In the genomic region with DNA sequence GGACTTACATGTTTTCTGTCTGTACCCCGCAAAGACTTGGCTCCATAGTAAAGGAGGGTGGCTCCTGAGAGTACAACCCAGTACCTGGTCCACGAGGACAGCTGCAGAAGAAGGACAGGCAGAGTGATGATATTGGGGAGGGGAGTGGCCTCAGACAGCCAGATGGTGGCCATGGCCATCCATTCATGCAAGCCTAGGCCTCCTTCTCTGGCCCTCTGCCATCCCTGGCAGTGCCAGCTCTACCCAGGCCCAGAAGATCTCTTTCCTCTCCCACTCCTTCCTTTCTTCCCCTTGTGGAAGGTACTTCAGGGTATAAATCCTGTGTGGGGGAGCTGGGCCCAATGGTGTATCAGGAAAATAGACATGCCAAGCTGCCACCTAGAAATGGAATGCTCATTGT, we compare ENCODE assay signal across 26 mouse cellular contexts. TPM values are rescaled to one million over a fixed set of nuclear protein-coding genes. Genes with fewer than 3 reads are reported as not detected.
DNase-seq lines count a peak whose midpoint lies in the region; ATAC-seq lines count a peak whose summit lies in the region.
"Had no signal": no experiment of that assay in that cellular context is flagged by ENCODE, and none has a peak within 500 bp of the region (broad histone marks: within the 10 kb centered on the region; RNA-seq: fewer than 3 reads in every experiment).

No protein-coding gene starts in this region.

- no peak overlapping the region for H3K27ac ChIP-seq in neural tube, embryonic 13.5 days (replicated peaks)
- no peak overlapping the region for H3K27ac ChIP-seq in neural tube, embryonic 15.5 days (replicated peaks)
- H3K27ac ChIP-seq: embryonic facial prominence, embryonic 12.5 days; embryonic facial prominence, embryonic 15.5 days; heart, adult 2 months; heart, embryonic 10.5 days; heart, embryonic 13.5 days; hindbrain, embryonic 12.5 days had no signal

- WGBS in neural tube, embryonic 13.5 days: 96% methylated on average over 2 of the region's 2 CpGs
- 84% methylated on average over 2 of the region's 2 CpGs for WGBS in neural tube, embryonic 15.5 days

- no peak overlapping the region for H3K9ac ChIP-seq in neural tube, embryonic 13.5 days
- no peak overlapping the region for H3K9ac ChIP-seq in neural tube, embryonic 15.5 days (replicated peaks)
- H3K9ac ChIP-seq: embryonic facial prominence, embryonic 12.5 days; embryonic facial prominence, embryonic 15.5 days; forebrain, postnatal 0 days; heart, embryonic 13.5 days; hindbrain, embryonic 12.5 days had no signal

- no peaks in the 10 kb centered on the region for H3K27me3 ChIP-seq in neural tube, embryonic 13.5 days
- no peaks in the 10 kb centered on the region for H3K27me3 ChIP-seq in neural tube, embryonic 15.5 days (replicated peaks)
- H3K27me3 ChIP-seq: embryonic facial prominence, embryonic 12.5 days; embryonic facial prominence, embryonic 15.5 days; heart, embryonic 13.5 days; hindbrain, embryonic 12.5 days had no signal

- H3K4me1 ChIP-seq in neural tube, embryonic 13.5 days (replicated peaks): no peaks in the 10 kb centered on the region
- H3K4me1 ChIP-seq in neural tube, embryonic 15.5 days: no peaks in the 10 kb centered on the region
- H3K4me1 ChIP-seq: embryonic facial prominence, embryonic 12.5 days; embryonic facial prominence, embryonic 15.5 days; hindbrain, embryonic 12.5 days had no signal

- H3K36me3 ChIP-seq in neural tube, embryonic 13.5 days: peaks cover 67% of the 10 kb centered on the region
- peaks cover 22% of the 10 kb centered on the region for H3K36me3 ChIP-seq in neural tube, embryonic 15.5 days
- H3K36me3 ChIP-seq: embryonic facial prominence, embryonic 12.5 days; embryonic facial prominence, embryonic 15.5 days; heart, embryonic 10.5 days; heart, embryonic 13.5 days had no signal

- H3K9me3 ChIP-seq in neural tube, embryonic 13.5 days: no peaks in the 10 kb centered on the region
- H3K9me3 ChIP-seq in neural tube, embryonic 15.5 days (replicated peaks): no peaks in the 10 kb centered on the region
- H3K9me3 ChIP-seq: embryonic facial prominence, embryonic 12.5 days; embryonic facial prominence, embryonic 15.5 days; heart, embryonic 10.5 days; heart, embryonic 13.5 days; hindbrain, embryonic 12.5 days had no signal

- no peak overlapping the region for H3K4me3 ChIP-seq in neural tube, embryonic 13.5 days
- no peak overlapping the region for H3K4me3 ChIP-seq in neural tube, embryonic 15.5 days (replicated peaks)
- H3K4me3 ChIP-seq: embryonic facial prominence, embryonic 12.5 days; embryonic facial prominence, embryonic 15.5 days; heart, adult 2 months; heart, embryonic 10.5 days; heart, embryonic 13.5 days; hindbrain, embryonic 12.5 days had no signal

- H3K4me2 ChIP-seq in neural tube, embryonic 13.5 days: no peak overlapping the region
- H3K4me2 ChIP-seq in neural tube, embryonic 15.5 days: no peak overlapping the region
- H3K4me2 ChIP-seq: embryonic facial prominence, embryonic 12.5 days; embryonic facial prominence, embryonic 15.5 days; heart, embryonic 13.5 days; hindbrain, embryonic 12.5 days had no signal

- DNase-seq in cerebellum, postnatal 10 days: peak; percentile 91 to 93
- DNase-seq in cerebellum, adult 11 months: no peak
- DNase-seq in frontal cortex, postnatal 10 days (ENCODE audit: low spot score in 2 of 2): no peak
- DNase-seq in layer of hippocampus, adult 9-11 months: peak; percentile 5
- DNase-seq in layer of hippocampus, adult 8-10 months (ENCODE audit: low spot score in 2 of 2): no peak
- DNase-seq: adrenal gland, postnatal 10 days; adrenal gland, postnatal 36 days; cerebellum, adult 18-20 months; cerebellum, adult 9-11 months; forebrain, postnatal 0 days; gastrocnemius, postnatal 10 days; heart, adult 2 months; heart, postnatal 14 days; heart, postnatal 4 days had no signal

- ATAC-seq in frontal cortex, adult (ENCODE audit: low TSS enrichment): 0 out of 2 replicates have a peak, but pooled peaks have one; percentile 26
- ATAC-seq in neural tube, embryonic 13.5 days (ENCODE audit: low read depth): 0 out of 2 replicates have a peak, but pooled peaks have one; percentile 15
- no peak for ATAC-seq in neural tube, embryonic 15.5 days (ENCODE audit: low FRiP score)
- ATAC-seq: activated CD4-positive, CD25-positive, alpha-beta regulatory T cell, adult 4 months; forebrain, embryonic 14.5 days; forebrain, postnatal 0 days; intestine, postnatal 0 days had no signal

RNA-seq across cellular contexts. Expression of a gene that starts 11.8 kb away (rescaled TPM):
- 10 to 100 TPM; 36.0 to 49.4 (median 43.5) TPM for total RNA-seq in layer of hippocampus, adult 8-10 months (2022)
- 27.6 and 33.4 TPM in 2 replicates for polyA plus RNA-seq in neural tube, embryonic 13.5 days (2015; fragmentation: Nextera tagmentation; extraction: Ambion mirVana)
- polyA plus RNA-seq in neural tube, embryonic 15.5 days (2015; fragmentation: Nextera tagmentation; extraction: Ambion mirVana): 49.6 and 62.3 TPM in 2 replicates
- total RNA-seq: granulocyte monocyte progenitor cell, adult 5-6 weeks had no signal

Comparison
In these comparisons a context has a peak if more than half of its experiments do, and no peak if none do; other contexts are left out.
1. DNase-seq: peak in cerebellum, postnatal 10 days (2 of 2) and layer of hippocampus, adult 9-11 months (single experiment); none in cerebellum, adult 11 months (single experiment), frontal cortex, postnatal 10 days (0 of 2) and layer of hippocampus, adult 8-10 months (0 of 2).